Mouse (Mus musculus) kidney, adult 2 months (tissue): Measurements from ENCODE around the gene Ror1. TPM values are rescaled to one million over a fixed set of nuclear protein-coding genes. Genes with fewer than 3 reads are reported as not detected.
A peak's percentile ranks its signal among the peaks of the same experiment; 100 is the strongest.

ENCODE experiments used
- DNase-seq: peaks from one replicate; pipeline ENCODE4 v3.0.0; 2021
- H3K27ac ChIP-seq: fragments of 200-500 bp; 2 replicates; pipeline ENCODE4 v1.5.1; 2012; ENCODE audit warnings: low read depth, low read length, control low read depth, inconsistent platforms; ENCODE audit not compliant: insufficient read depth
- H3K27me3 ChIP-seq: fragments of 200-500 bp; replicated peaks from 2 replicates; pipeline ENCODE4 v1.6.1; 2012; ENCODE audit warnings: mild to moderate bottlenecking, moderate library complexity, low read length, inconsistent platforms; ENCODE audit not compliant: control insufficient read depth, insufficient read depth
- H3K36me3 ChIP-seq: fragments of 200-500 bp; 2 replicates; pipeline ENCODE4 v1.6.1; 2012; ENCODE audit warnings: mild to moderate bottlenecking, moderate library complexity, low read length, inconsistent platforms; ENCODE audit not compliant: control insufficient read depth, insufficient read depth
- H3K4me1 ChIP-seq: fragments of 200-500 bp; 2 replicates; pipeline ENCODE4 v1.6.1; 2011; ENCODE audit warnings: low read length; ENCODE audit not compliant: control insufficient read depth, insufficient read depth
- H3K4me3 ChIP-seq: fragments of 200-500 bp; 2 replicates; pipeline ENCODE4 v1.5.1; 2011; ENCODE audit warnings: mild to moderate bottlenecking, low read depth, low read length, control low read depth; ENCODE audit not compliant: insufficient read depth
- CTCF ChIP-seq: fragments of 200-500 bp; conservative IDR thresholded peaks from 2 replicates; pipeline ENCODE4 v1.5.1; 2011; ENCODE audit warnings: low read depth, mild to moderate bottlenecking, control low read depth, low read length, moderate library complexity, mixed read lengths; ENCODE audit not compliant: insufficient read depth, insufficient read length
- POLR2A ChIP-seq: fragments of 200-500 bp; IDR thresholded peaks from one replicate; pipeline ENCODE4 v1.6.1; 2011; ENCODE audit warnings: low read depth, low read length, control low read depth
- WGBS: fragments of 180-500 bp; shearing (Covaris S2); methylation state at CpG from one replicate; pipeline ENCODE4 v1.1.7; 2018; 5-methylcytosine and 5-hydroxymethylcytosine counted together
- polyA plus RNA-seq: library from polyadenylated mRNA; depleted of rRNA; stranded (reverse); fragments of >200 nt; gene quantifications from 2 replicates; pipeline ENCODE4 v1.2.3, GENCODE M21; 2012

Ror1 gene
- polyA plus RNA-seq, 1 experiment: 2.2 TPM

DNA sequence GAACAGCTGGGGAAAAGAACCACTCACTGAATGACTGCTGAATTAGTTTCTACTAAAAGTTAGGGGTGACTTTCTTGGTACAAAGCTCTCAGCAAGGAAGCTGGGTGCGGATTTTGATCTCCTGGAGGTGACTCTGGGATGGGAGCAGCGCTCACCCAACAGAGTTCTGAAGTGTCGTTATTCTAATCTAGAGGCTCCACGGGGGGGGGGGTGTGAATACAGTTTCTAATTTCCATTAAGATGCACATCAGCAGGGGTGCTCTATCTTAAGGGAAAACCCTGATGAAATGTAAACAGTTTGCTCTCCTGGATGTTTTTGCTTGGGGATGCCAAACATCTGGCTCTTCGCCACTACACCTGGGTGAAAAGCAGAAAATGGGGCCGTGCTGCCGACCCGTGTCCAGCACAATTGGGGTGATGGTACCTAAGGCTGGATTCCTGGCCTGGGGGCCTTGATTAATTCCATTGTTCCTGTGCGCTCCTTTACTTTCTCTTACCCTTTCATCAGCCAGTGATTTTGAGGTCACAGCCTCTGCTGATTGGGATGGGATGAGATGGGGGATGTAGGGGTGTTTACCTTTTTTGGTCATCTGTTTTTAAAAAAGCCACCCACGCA lies 1.9 kb downstream of the Ror1 start:
- WGBS: 65% methylated on average over 10 of the region's 10 CpGs
- TF ChIP-seq CTCF (no peak), POLR2A (no peak)
- no peaks in the 10 kb centered on the region for H3K27me3 ChIP-seq
- peak overlapping the region; percentile 86; the same call in 1 of the 2 replicates for H3K4me3 ChIP-seq
- no peaks in the 10 kb centered on the region for H3K36me3 ChIP-seq
- peaks cover 13% of the 10 kb centered on the region for H3K4me1 ChIP-seq
- no peak for DNase-seq
- H3K27ac ChIP-seq: no peak overlapping the region

GRCm38 (mm10) chr4:100101066-100101820 lies 5.7 kb downstream of the Ror1 start:
- Histone ChIP-seq H3K36me3 (no peaks in the 10 kb centered on the region), H3K27me3 (no peaks in the 10 kb centered on the region), H3K4me1 (peaks cover 13% of the 10 kb centered on the region), H3K4me3 (no peak overlapping the region), H3K27ac (peak overlapping the region; percentile 21; the same call in 1 of the 2 replicates)
- DNase-seq: peak; percentile 56
- TF ChIP-seq POLR2A (no peak), CTCF (no peak)
- 36% methylated on average over 7 of the region's 7 CpGs for WGBS

GRCm38 (mm10) chr4:100101844-100102243 lies 6.3 kb downstream of the Ror1 start:
- no peaks in the 10 kb centered on the region for H3K36me3 ChIP-seq
- peaks cover 13% of the 10 kb centered on the region for H3K4me1 ChIP-seq
- H3K27me3 ChIP-seq: no peaks in the 10 kb centered on the region
- DNase-seq: peak; percentile 25
- WGBS: 35% methylated on average over 5 of the region's 5 CpGs
- H3K4me3 ChIP-seq: no peak overlapping the region
- H3K27ac ChIP-seq: no peak overlapping the region
- no peak for TF ChIP-seq POLR2A
- no peak for TF ChIP-seq CTCF

GRCm38 (mm10) chr4:100104241-100104640 lies 8.7 kb downstream of the Ror1 start:
- Histone ChIP-seq H3K4me3 (no peak overlapping the region), H3K27ac (no peak overlapping the region), H3K27me3 (no peaks in the 10 kb centered on the region), H3K4me1 (peaks cover 13% of the 10 kb centered on the region), H3K36me3 (no peaks in the 10 kb centered on the region)
- no peak for TF ChIP-seq POLR2A
- TF ChIP-seq CTCF: no peak
- WGBS: 89% methylated on average over 1 of the region's 1 CpGs
- DNase-seq: no peak

DNA sequence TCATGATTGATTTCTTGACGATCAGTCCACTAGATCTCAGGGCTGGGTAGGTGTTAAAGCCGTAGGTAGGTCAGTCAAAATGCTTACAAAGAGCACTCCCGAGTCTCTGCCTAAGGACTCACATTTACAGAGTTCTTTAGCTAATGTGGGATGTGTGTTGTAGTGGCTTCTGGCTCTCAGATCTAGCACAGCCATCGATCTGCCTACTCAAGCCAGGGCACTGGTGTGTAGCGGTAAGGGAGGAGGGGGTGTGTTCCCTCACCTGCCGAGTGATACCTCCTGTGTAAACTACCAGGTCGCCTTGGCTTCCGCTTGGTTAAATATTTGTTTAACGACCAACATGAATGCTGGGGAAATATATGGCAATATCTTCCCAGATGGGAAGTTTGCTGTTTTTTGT lies 12.0 kb downstream of the Ror1 start:
- H3K4me1 ChIP-seq: no peaks in the 10 kb centered on the region; the same call in 1 of the 2 replicates
- TF ChIP-seq POLR2A: no peak
- TF ChIP-seq CTCF: no peak
- H3K36me3 ChIP-seq: no peaks in the 10 kb centered on the region
- no peak for DNase-seq
- H3K27me3 ChIP-seq: no peaks in the 10 kb centered on the region
- no peak overlapping the region for H3K4me3 ChIP-seq
- no peak overlapping the region for H3K27ac ChIP-seq
- 63% methylated on average over 9 of the region's 9 CpGs for WGBS

GRCm38 (mm10) chr4:100108551-100108950 lies 13.0 kb downstream of the Ror1 start:
- DNase-seq: no peak
- Histone ChIP-seq H3K27ac (no peak overlapping the region), H3K36me3 (no peaks in the 10 kb centered on the region), H3K4me1 (no peaks in the 10 kb centered on the region), H3K4me3 (no peak overlapping the region), H3K27me3 (no peaks in the 10 kb centered on the region)
- no peak for TF ChIP-seq POLR2A
- no peak for TF ChIP-seq CTCF
- 98% methylated on average over 4 of the region's 4 CpGs for WGBS

DNA sequence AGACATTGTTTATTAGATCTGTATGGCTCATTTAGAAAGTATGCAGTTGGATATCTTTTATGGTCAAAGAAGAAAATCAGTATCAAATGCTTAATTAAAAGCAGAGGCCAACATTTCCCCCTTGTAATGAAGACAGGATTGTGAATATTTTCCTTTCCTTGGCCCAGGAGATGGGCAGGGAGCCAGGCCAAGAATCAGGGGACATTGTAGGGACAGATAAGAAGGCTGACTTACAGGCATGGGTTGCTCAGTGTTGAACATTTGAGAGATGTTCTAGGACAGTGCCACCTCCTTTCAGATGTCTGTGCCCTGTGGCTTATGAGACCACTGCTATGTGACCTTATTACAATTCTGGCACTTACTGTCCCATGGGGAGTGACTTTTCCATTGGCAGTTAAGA lies 18.6 kb downstream of the Ror1 start:
- no peak for DNase-seq
- H3K4me3 ChIP-seq: no peak overlapping the region
- no peaks in the 10 kb centered on the region for H3K27me3 ChIP-seq
- no peaks in the 10 kb centered on the region for H3K36me3 ChIP-seq
- TF ChIP-seq POLR2A: no peak
- H3K27ac ChIP-seq: no peak overlapping the region
- H3K4me1 ChIP-seq: peaks cover 5% of the 10 kb centered on the region
